Comparison of ENCODE assay signal across 8 mouse cellular contexts in genomic region chr2:120403653-120403985, GRCm38 (mm10). TPM values are rescaled to one million over a fixed set of nuclear protein-coding genes. Genes with fewer than 3 reads are reported as not detected.
DNase-seq lines count a peak whose midpoint lies in the region; ATAC-seq lines count a peak whose summit lies in the region.

Gene Ganc, plus strand, starts transcription at chr2:120403896.

- peak within 1 kb of the TSS; percentile 84 for H3K4me3 ChIP-seq in heart, embryonic 14.5 days (ENCODE audit: control insufficient read depth in 1 of 2, insufficient read depth in 1 of 2, low read depth in 1 of 2, low read length in 2 of 2)
- peak within 1 kb of the TSS; percentile 84 for H3K4me3 ChIP-seq in limb, embryonic 10.5 days
- H3K4me3 ChIP-seq in neural tube, embryonic 14.5 days (ENCODE audit: low read depth, low read length): peak within 1 kb of the TSS; percentile 77

- 0 out of 2 replicates have a peak, but pooled peaks cover 6% of the 10 kb centered on the region for H3K36me3 ChIP-seq in heart, embryonic 14.5 days (ENCODE audit: control insufficient read depth, insufficient read depth, low read length)
- peaks cover 10% of the 10 kb centered on the region; the same call in 1 of the 2 replicates for H3K36me3 ChIP-seq in limb, embryonic 10.5 days
- no peaks in the 10 kb centered on the region for H3K36me3 ChIP-seq in neural tube, embryonic 14.5 days (ENCODE audit: control insufficient read depth, insufficient read depth, low read length)

- H3K27me3 ChIP-seq in heart, embryonic 14.5 days (ENCODE audit: control insufficient read depth, insufficient read depth, low read length): no peaks in the 10 kb centered on the region
- no peaks in the 10 kb centered on the region for H3K27me3 ChIP-seq in limb, embryonic 10.5 days (ENCODE audit: low read depth, poor library complexity, severe bottlenecking)
- no peaks in the 10 kb centered on the region for H3K27me3 ChIP-seq in neural tube, embryonic 14.5 days (ENCODE audit: control insufficient read depth, insufficient read depth, low read length)

- H3K4me1 ChIP-seq in heart, embryonic 14.5 days (ENCODE audit: control insufficient read depth in 2 of 2, insufficient read depth in 2 of 2, low read length in 2 of 2): peaks cover 2 to 10% of the 10 kb centered on the region in 2 experiments; a peak in 3 of 4 replicates
- H3K4me1 ChIP-seq in limb, embryonic 10.5 days: peaks cover 14% of the 10 kb centered on the region
- H3K4me1 ChIP-seq in neural tube, embryonic 14.5 days (ENCODE audit: control insufficient read depth, insufficient read depth, low read length): peaks cover 11% of the 10 kb centered on the region

- DNase-seq in adrenal gland, adult 18-20 months (ENCODE audit: low spot score in 2 of 2): no peak
- no peak for DNase-seq in adrenal gland, adult (ENCODE audit: inconsistent age in 2 of 2, low spot score in 1 of 2)
- no peak for DNase-seq in urinary bladder, adult 2 months (ENCODE audit: low spot score)
- no peak for DNase-seq in urinary bladder, adult 18-20 months (ENCODE audit: low spot score in 2 of 2)
- DNase-seq in limb, embryonic 10.5 days (ENCODE audit: low spot score): no peak
- DNase-seq in kidney, postnatal 14 days: no peak

- peaks cover 3% of the 10 kb centered on the region; the same call in 1 of the 2 replicates for H3K9me3 ChIP-seq in heart, embryonic 14.5 days (ENCODE audit: control insufficient read depth, low read length)
- no peaks in the 10 kb centered on the region for H3K9me3 ChIP-seq in limb, embryonic 10.5 days (replicated peaks)
- no peaks in the 10 kb centered on the region for H3K9me3 ChIP-seq in neural tube, embryonic 14.5 days (ENCODE audit: control insufficient read depth, low read length)

- under 1% methylated on average over 17 of the region's 17 CpGs for WGBS in heart, embryonic 14.5 days
- WGBS in limb, embryonic 10.5 days: under 1% methylated on average over 17 of the region's 17 CpGs
- 0% methylated on average over 17 of the region's 17 CpGs for WGBS in neural tube, embryonic 14.5 days

- peak within 1 kb of the TSS; percentile 80 for H3K4me2 ChIP-seq in heart, embryonic 14.5 days (ENCODE audit: low read length)
- H3K4me2 ChIP-seq in neural tube, embryonic 14.5 days (ENCODE audit: low read depth, low read length): peak within 1 kb of the TSS; percentile 77

- peak within 1 kb of the TSS; percentile 89 for H3K9ac ChIP-seq in heart, embryonic 14.5 days (ENCODE audit: low read length)
- peak within 1 kb of the TSS; percentile 68 for H3K9ac ChIP-seq in neural tube, embryonic 14.5 days (replicated peaks; ENCODE audit: low read depth, low read length)

- H3K27ac ChIP-seq in heart, embryonic 14.5 days (replicated peaks in 1 of 2; ENCODE audit: control insufficient read depth in 1 of 2, insufficient read depth in 1 of 2, low read depth in 2 of 2, low read length in 2 of 2): peak within 1 kb of the TSS; percentile 99 to 100
- H3K27ac ChIP-seq in limb, embryonic 10.5 days: peak within 1 kb of the TSS; percentile 92
- peak within 1 kb of the TSS; percentile 87 for H3K27ac ChIP-seq in neural tube, embryonic 14.5 days (ENCODE audit: low read depth, low read length)

- peak; percentile 58; the same call in 1 of the 2 replicates for ATAC-seq in heart, embryonic 14.5 days (ENCODE audit: insufficient number of reproducible peaks, insufficient read depth, low FRiP score, low read depth)
- ATAC-seq in neural tube, embryonic 14.5 days (ENCODE audit: low read depth): peak; percentile 89

RNA-seq across cellular contexts. Expression of gene Ganc, which starts in this region (rescaled TPM):
- 10 to 100 TPM; 42.6 to 44.0 TPM for total RNA-seq in adrenal gland, adult 18-20 months (2021)
- polyA plus RNA-seq in urinary bladder, adult 2 months (2012; rRNA removed): 13.5 and 14.7 TPM in 2 replicates
- polyA plus RNA-seq in heart, embryonic 14.5 days (2014; fragmentation: Nextera tagmentation; extraction: Ambion mirVana): 9.0 and 9.8 TPM in 2 replicates
- polyA plus RNA-seq in limb, embryonic 10.5 days (2016; fragmentation: Nextera tagmentation; extraction: Ambion mirVana): 5.7 and 7.3 TPM in 2 replicates
- 9.1 and 10.7 TPM in 2 replicates for polyA plus RNA-seq in neural tube, embryonic 14.5 days (2014; fragmentation: Nextera tagmentation; extraction: Ambion mirVana)
